8 mouse cellular contexts compared by ENCODE assay signal in genomic region chr12:108892989-108893714, GRCm38 (mm10). TPM values are rescaled to one million over a fixed set of nuclear protein-coding genes. Genes with fewer than 3 reads are reported as not detected.
DNase-seq lines count a peak whose midpoint lies in the region; ATAC-seq and TF ChIP-seq lines count a peak whose summit lies in the region.

TSS of gene Wdr25 (plus strand) at chr12:108893631.

- no peak for TF ChIP-seq CTCF in bone marrow, adult 2 months (IDR thresholded peaks at IDR 0.05; ENCODE audit: control insufficient read depth, insufficient read depth, low read length)

- no peak for TF ChIP-seq POLR2A in bone marrow, adult 2 months (IDR thresholded peaks at IDR 0.05; ENCODE audit: borderline replicate concordance, control insufficient read depth, low read depth, low read length)

- peak within 1 kb of the TSS; percentile 20; the same call in 1 of the 2 replicates for H3K27ac ChIP-seq in bone marrow, adult 2 months (ENCODE audit: control insufficient read depth, insufficient read depth, low read depth, low read length, poor library complexity)
- 0 out of 2 replicates have a peak within 1 kb of the TSS, but pooled peaks have one; percentile 39 for H3K27ac ChIP-seq in heart, embryonic 12.5 days (ENCODE audit: poor library complexity, severe bottlenecking)
- 0 out of 2 replicates have a peak within 1 kb of the TSS, but pooled peaks have one; percentile 15 for H3K27ac ChIP-seq in midbrain, embryonic 12.5 days (replicated peaks)

- peaks cover 3% of the 10 kb centered on the region; the same call in 1 of the 2 replicates for H3K4me1 ChIP-seq in bone marrow, adult 2 months (ENCODE audit: control insufficient read depth, insufficient read depth, low read length)
- H3K4me1 ChIP-seq in heart, embryonic 12.5 days (replicated peaks), result peaks cover 22% of the 10 kb centered on the region
- H3K4me1 ChIP-seq in midbrain, embryonic 12.5 days, result peaks cover 22% of the 10 kb centered on the region

- ATAC-seq in heart, embryonic 12.5 days (ENCODE audit: insufficient number of reproducible peaks, low FRiP score), result no peak
- no peak for ATAC-seq in midbrain, embryonic 12.5 days (ENCODE audit: low FRiP score, low read depth)

- peak within 1 kb of the TSS; percentile 88 for H3K9ac ChIP-seq in heart, embryonic 12.5 days
- H3K9ac ChIP-seq in midbrain, embryonic 12.5 days (replicated peaks), result peak within 1 kb of the TSS; percentile 81

- peaks cover 14% of the 10 kb centered on the region for H3K36me3 ChIP-seq in heart, embryonic 12.5 days
- peaks cover 22% of the 10 kb centered on the region for H3K36me3 ChIP-seq in midbrain, embryonic 12.5 days

- no peaks in the 10 kb centered on the region for H3K9me3 ChIP-seq in heart, embryonic 12.5 days (replicated peaks)
- no peaks in the 10 kb centered on the region for H3K9me3 ChIP-seq in midbrain, embryonic 12.5 days

- 12% methylated on average over 12 of the region's 12 CpGs for WGBS in bone marrow, adult 2 months
- 19% methylated on average over 12 of the region's 12 CpGs for WGBS in heart, embryonic 12.5 days
- 21% methylated on average over 12 of the region's 12 CpGs for WGBS in midbrain, embryonic 12.5 days

- H3K4me2 ChIP-seq in heart, embryonic 12.5 days, result peak within 1 kb of the TSS; percentile 95
- peak within 1 kb of the TSS; percentile 98 for H3K4me2 ChIP-seq in midbrain, embryonic 12.5 days (replicated peaks)

- peak within 1 kb of the TSS; percentile 81 for H3K4me3 ChIP-seq in bone marrow, adult 2 months (replicated peaks; ENCODE audit: control insufficient read depth, low read depth, low read length)
- peak within 1 kb of the TSS; percentile 98 for H3K4me3 ChIP-seq in heart, embryonic 12.5 days
- peak within 1 kb of the TSS; percentile 93 for H3K4me3 ChIP-seq in midbrain, embryonic 12.5 days

- no peak for DNase-seq in layer of hippocampus, adult 18-20 months (ENCODE audit: low spot score in 2 of 2)
- no peak for DNase-seq in layer of hippocampus, adult 11-12 months (ENCODE audit: low spot score)
- peak; percentile 24 to 41 for DNase-seq in kidney, postnatal 4 days
- DNase-seq in urinary bladder, postnatal 10 days (ENCODE audit: low spot score), result no peak
- DNase-seq in cerebellum, adult 11 months, result no peak

- no peaks in the 10 kb centered on the region for H3K27me3 ChIP-seq in heart, embryonic 12.5 days (replicated peaks)
- no peaks in the 10 kb centered on the region for H3K27me3 ChIP-seq in midbrain, embryonic 12.5 days

RNA-seq across cellular contexts. Expression of gene Wdr25, which starts in this region (rescaled TPM):
- 10 to 100 TPM; 11.6 to 14.3 TPM for total RNA-seq in layer of hippocampus, adult 18-20 months (2021)
- 3.5 and 3.7 TPM in 2 replicates for polyA plus RNA-seq in bone marrow, adult 2 months (2011; ENCODE audit: insufficient read depth, insufficient read length, low replicate concordance, missing spikeins)
- 5.6 and 5.8 TPM in 2 replicates for polyA plus RNA-seq in heart, embryonic 12.5 days (2016; fragmentation: Nextera tagmentation; extraction: Ambion mirVana)
- 8.6 and 9.0 TPM in 2 replicates for polyA plus RNA-seq in midbrain, embryonic 12.5 days (2016; fragmentation: Nextera tagmentation; extraction: Ambion mirVana)

Comparison
In these comparisons a context has a peak if more than half of its experiments do, and no peak if none do; other contexts are left out.
1. DNase-seq: peak in kidney, postnatal 4 days (2 of 2); none in layer of hippocampus, adult 18-20 months (0 of 2), layer of hippocampus, adult 11-12 months (single experiment), urinary bladder, postnatal 10 days (single experiment) and cerebellum, adult 11 months (single experiment).
2. Peak in every context shown above with its lines, with median percentiles within 50 percentile points of each other: H3K27ac ChIP-seq and H3K4me3 ChIP-seq.